Mouse (Mus musculus) CH12.LX (cell line): ENCODE measurements around the gene Ezh2.

ENCODE experiments used
- CHD2 ChIP-seq: IDR thresholded peaks from 2 replicates; pipeline ENCODE4 v1.6.1; 2011; ENCODE audit warnings: low read length, improper control_type of control experiment
- CTCF ChIP-seq, 2 experiments: IDR thresholded peaks in 1 of 2; conservative IDR thresholded peaks in 1 of 2; 2 replicates each; pipeline ENCODE4 v1.5.1; 2011 to 2012; ENCODE audit warnings: low read depth in 2 of 2, low read length in 2 of 2, improper control_type of control experiment in 1 of 2, inconsistent platforms in 1 of 2, mild to moderate bottlenecking in 1 of 2, moderate library complexity in 1 of 2
- E2F4 ChIP-seq: IDR thresholded peaks from 2 replicates; pipeline ENCODE4 v1.6.1; 2011; ENCODE audit warnings: low read depth, low read length, improper control_type of control experiment; ENCODE audit not compliant: insufficient replicate concordance
- EP300 ChIP-seq: IDR thresholded peaks from 2 replicates; pipeline ENCODE4 v1.6.1; 2011; ENCODE audit warnings: low read length, improper control_type of control experiment
- JUN ChIP-seq: IDR thresholded peaks from 2 replicates; pipeline ENCODE4 v1.6.1; 2011; ENCODE audit warnings: low read depth, mild to moderate bottlenecking, low read length, improper control_type of control experiment, moderate library complexity; ENCODE audit not compliant: insufficient read depth
- MAFK ChIP-seq: IDR thresholded peaks from 2 replicates; pipeline ENCODE4 v1.6.1; 2011; ENCODE audit warnings: low read length, improper control_type of control experiment; ENCODE audit not compliant: insufficient replicate concordance
- POLR2A ChIP-seq: IDR thresholded peaks from 2 replicates; pipeline ENCODE4 v1.6.1; 2011; ENCODE audit warnings: low read depth, mild to moderate bottlenecking, improper control_type of control experiment, low read length
- SIN3A ChIP-seq: IDR thresholded peaks from 2 replicates; pipeline ENCODE4 v1.6.1; 2012; ENCODE audit warnings: low read length, improper control_type of control experiment, inconsistent platforms
- TBP ChIP-seq: conservative IDR thresholded peaks from 2 replicates; pipeline ENCODE4 v1.6.1; 2011; ENCODE audit warnings: low read depth, low read length, improper control_type of control experiment
- TCF12 ChIP-seq: IDR thresholded peaks from 2 replicates; pipeline ENCODE4 v1.6.1; 2014; ENCODE audit warnings: low read depth, mild to moderate bottlenecking, inconsistent platforms, low read length, improper control_type of control experiment
- UBTF ChIP-seq: IDR thresholded peaks from 2 replicates; pipeline ENCODE4 v1.6.1; 2012; ENCODE audit warnings: low read depth, mild to moderate bottlenecking, inconsistent platforms, low read length, improper control_type of control experiment, moderate library complexity
- USF1 ChIP-seq: IDR thresholded peaks from 2 replicates; pipeline ENCODE4 v1.6.1; 2014; ENCODE audit warnings: low read depth, mild to moderate bottlenecking, inconsistent platforms, low read length, improper control_type of control experiment
- ZKSCAN1 ChIP-seq: IDR thresholded peaks from 2 replicates; pipeline ENCODE4 v1.6.1; 2012; ENCODE audit warnings: low read depth, inconsistent platforms, low read length, improper control_type of control experiment, borderline replicate concordance

DNA sequence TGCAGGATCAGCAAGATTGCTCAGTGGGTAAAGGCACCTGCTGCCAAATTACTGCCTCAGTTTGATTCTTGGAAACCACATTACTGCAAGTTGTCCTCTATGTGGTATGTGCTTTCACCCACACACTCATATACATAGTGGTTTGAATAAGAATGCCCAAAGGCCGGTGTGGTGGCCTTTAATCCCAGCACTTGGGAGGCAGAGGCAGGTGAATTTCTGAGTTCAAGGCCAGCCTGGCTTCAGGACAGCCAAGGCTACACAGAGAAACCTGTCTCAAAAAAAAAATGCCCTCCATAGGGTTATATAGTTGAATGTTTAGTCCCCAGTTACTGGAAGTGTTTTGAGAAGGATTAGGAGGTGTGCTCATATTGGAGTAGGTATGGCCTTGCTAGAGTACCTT lies 6.8 kb upstream of the Ezh2 start:
- no peak for TF ChIP-seq CTCF (conservative IDR thresholded peaks at IDR 0.05 in 1 of 2, IDR thresholded peaks at IDR 0.05 in 1 of 2; ENCODE audit: low read depth in 2 of 2, low read length in 2 of 2)
- TF ChIP-seq TCF12 = no peak
- no peak for TF ChIP-seq SIN3A
- no peak for TF ChIP-seq JUN
- no peak for TF ChIP-seq EP300
- no peak for TF ChIP-seq POLR2A
- TF ChIP-seq CHD2 = no peak
- TF ChIP-seq USF1 = no peak
- no peak for TF ChIP-seq UBTF
- TF ChIP-seq ZKSCAN1 = no peak
- no peak for TF ChIP-seq MAFK
- TF ChIP-seq E2F4 = no peak
- no peak for TF ChIP-seq TBP
